Mouse (Mus musculus) MEL (cell line): ENCODE measurements at regions not wholly inside any gene's neighbourhood (a gene's known extent, or its start where the extent isn't known, plus 50 kb on each side); places are given as distances from the start of the nearest gene placed in this dataset.

ENCODE experiments used
- CTCF ChIP-seq, 3 experiments: IDR thresholded peaks in 2 of 3; conservative IDR thresholded peaks in 1 of 3; 2 replicates each; pipeline ENCODE4 v1.5.1; 2011 to 2012; ENCODE audit warnings: low read length in 3 of 3, low read depth in 2 of 3, mild to moderate bottlenecking in 2 of 3, improper control_type of control experiment in 1 of 3, inconsistent platforms in 1 of 3, mixed read lengths in 1 of 3, moderate library complexity in 1 of 3; ENCODE audit not compliant: control insufficient read depth in 1 of 3, insufficient read depth in 1 of 3, poor library complexity in 1 of 3, severe bottlenecking in 1 of 3
- E2F4 ChIP-seq: IDR thresholded peaks from 2 replicates; pipeline ENCODE4 v1.6.1; 2011; ENCODE audit warnings: low read depth, low read length, improper control_type of control experiment, borderline replicate concordance
- EP300 ChIP-seq, 2 experiments: IDR thresholded peaks; 2 replicates each; pipeline ENCODE4 v1.6.1; 2011; ENCODE audit warnings: improper control_type of control experiment in 2 of 2, low read length in 2 of 2, low read depth in 1 of 2, mild to moderate bottlenecking in 1 of 2
- GATA1 ChIP-seq: IDR thresholded peaks from 2 replicates; pipeline ENCODE4 v1.6.1; 2011; ENCODE audit warnings: low read depth, low read length, improper control_type of control experiment
- MAFK ChIP-seq: IDR thresholded peaks from 2 replicates; pipeline ENCODE4 v1.6.1; 2011; ENCODE audit warnings: low read depth, mild to moderate bottlenecking, low read length, improper control_type of control experiment, borderline replicate concordance
- MAX ChIP-seq: IDR thresholded peaks from 2 replicates; pipeline ENCODE4 v1.6.1; 2011; ENCODE audit warnings: low read length, improper control_type of control experiment
- MYC ChIP-seq: IDR thresholded peaks from 2 replicates; pipeline ENCODE4 v1.6.1; 2011; ENCODE audit warnings: low read depth, mild to moderate bottlenecking, low read length, improper control_type of control experiment, moderate library complexity
- NELFE ChIP-seq: IDR thresholded peaks from 2 replicates; pipeline ENCODE4 v1.6.1; 2011; ENCODE audit warnings: low read depth, low read length, improper control_type of control experiment
- POLR2A ChIP-seq, 2 experiments: IDR thresholded peaks; 2 replicates each; pipeline ENCODE4 v1.6.1; 2011 to 2012; ENCODE audit warnings: low read length in 2 of 2, mild to moderate bottlenecking in 2 of 2, control low read depth in 1 of 2, improper control_type of control experiment in 1 of 2, low read depth in 1 of 2, moderate library complexity in 1 of 2; ENCODE audit not compliant: control insufficient read depth in 1 of 2, insufficient read depth in 1 of 2, poor library complexity in 1 of 2
- POLR2AphosphoS2 ChIP-seq: IDR thresholded peaks from 2 replicates; pipeline ENCODE4 v1.6.1; 2011; ENCODE audit warnings: low read length, improper control_type of control experiment
- ZC3H11A ChIP-seq: IDR thresholded peaks from 2 replicates; pipeline ENCODE4 v1.6.1; 2012; ENCODE audit warnings: low read depth, mild to moderate bottlenecking, inconsistent platforms, low read length, improper control_type of control experiment
- ZNF384 ChIP-seq: IDR thresholded peaks from 2 replicates; pipeline ENCODE4 v1.6.1; 2012; ENCODE audit warnings: low read depth, mild to moderate bottlenecking, inconsistent platforms, low read length, improper control_type of control experiment

GRCm38 (mm10) chr1:193700217-193700616, 330.1 kb upstream of the Camk1g start:
- no peak for TF ChIP-seq MYC
- TF ChIP-seq CTCF (IDR thresholded peaks at IDR 0.05 in 2 of 3, conservative IDR thresholded peaks at IDR 0.05 in 1 of 3; ENCODE audit: control insufficient read depth in 1 of 3, insufficient read depth in 1 of 3, low read depth in 2 of 3, low read length in 3 of 3, poor library complexity in 1 of 3, severe bottlenecking in 1 of 3), result no peak
- no peak for TF ChIP-seq ZNF384
- TF ChIP-seq EP300 (IDR thresholded peaks at IDR 0.05; ENCODE audit: low read depth in 1 of 2, low read length in 2 of 2), result no peak
- TF ChIP-seq ZC3H11A, result no peak
- no peak for TF ChIP-seq MAFK
- no peak for TF ChIP-seq E2F4
- no peak for TF ChIP-seq GATA1
- no peak for TF ChIP-seq MAX
- TF ChIP-seq POLR2AphosphoS2, result no peak
- TF ChIP-seq NELFE, result no peak
- no peak for TF ChIP-seq POLR2A (IDR thresholded peaks at IDR 0.05; ENCODE audit: control insufficient read depth in 1 of 2, insufficient read depth in 1 of 2, low read depth in 1 of 2, low read length in 2 of 2, poor library complexity in 1 of 2)
